Mouse (Mus musculus): ENCODE measurements around the gene Eno3. TPM values are rescaled to one million over a fixed set of nuclear protein-coding genes. Genes with fewer than 3 reads are reported as not detected.
A peak's percentile ranks its signal among the peaks of the same experiment; 100 is the strongest.

The Eno3 gene
- polyA plus RNA-seq, 1 experiment from 2014 or later, result 12.7 TPM

GRCm38 (mm10) chr11:70653345-70654197, 3.4 kb upstream of the Eno3 start:
- no peak for TF ChIP-seq CTCF (IDR thresholded peaks at IDR 0.05; ENCODE audit: low read depth)
- Histone ChIP-seq H3K36me3 (ENCODE audit: insufficient read depth) (peaks cover 48% of the 10 kb centered on the region), H3K27me3 (ENCODE audit: insufficient read depth, low read length) (no peaks in the 10 kb centered on the region), H3K27ac (ENCODE audit: low read depth) (peak overlapping the region; percentile 99), H3K9me3 (ENCODE audit: low read depth, low read length) (no peaks in the 10 kb centered on the region), H3K4me2 (peak overlapping the region; percentile 97), H3K4me1 (ENCODE audit: insufficient read depth) (peaks cover 26% of the 10 kb centered on the region), H3K9ac (peak overlapping the region; percentile 97), H3K4me3 (ENCODE audit: low read depth, low read length) (peak overlapping the region; percentile 100)
- DNase-seq, result peak; percentile 80
- ATAC-seq (ENCODE audit: insufficient read depth), result peak; percentile 41
- under 1% methylated on average over 63 of the region's 63 CpGs for WGBS

GRCm38 (mm10) chr11:70654198-70654922, 2.6 kb upstream of the Eno3 start, which contains the start of gene Pfn1:
Gene Pfn1, minus strand, starts transcription at chr11:70654644.
- H3K9ac ChIP-seq, result peak within 1 kb of the TSS; percentile 97
- H3K27me3 ChIP-seq (ENCODE audit: insufficient read depth, low read length), result no peaks in the 10 kb centered on the region
- H3K36me3 ChIP-seq (ENCODE audit: insufficient read depth), result peaks cover 43% of the 10 kb centered on the region
- H3K4me1 ChIP-seq (ENCODE audit: insufficient read depth), result peaks cover 26% of the 10 kb centered on the region
- H3K4me3 ChIP-seq (ENCODE audit: low read depth, low read length), result peak within 1 kb of the TSS; percentile 100
- peak within 1 kb of the TSS; percentile 99 for H3K27ac ChIP-seq (ENCODE audit: low read depth)
- no peaks in the 10 kb centered on the region for H3K9me3 ChIP-seq (ENCODE audit: low read depth, low read length)
- H3K4me2 ChIP-seq, result peak within 1 kb of the TSS; percentile 97
- no peak for TF ChIP-seq CTCF (IDR thresholded peaks at IDR 0.05; ENCODE audit: low read depth)
- DNase-seq, result peak; percentile 88
- peak; percentile 42 for ATAC-seq (ENCODE audit: insufficient read depth)
- 1% methylated on average over 60 of the region's 61 CpGs for WGBS

GRCm38 (mm10) chr11:70654923-70655570, 2.0 kb upstream of the Eno3 start:
- H3K9me3 ChIP-seq (ENCODE audit: low read depth, low read length), result no peaks in the 10 kb centered on the region
- under 1% methylated on average over 44 of the region's 48 CpGs for WGBS
- peak; percentile 48 for ATAC-seq (ENCODE audit: insufficient read depth)
- H3K27ac ChIP-seq (ENCODE audit: low read depth), result peak overlapping the region; percentile 99
- H3K4me1 ChIP-seq (ENCODE audit: insufficient read depth), result peaks cover 26% of the 10 kb centered on the region
- H3K36me3 ChIP-seq (ENCODE audit: insufficient read depth), result peaks cover 38% of the 10 kb centered on the region
- H3K9ac ChIP-seq, result peak overlapping the region; percentile 97
- peak; percentile 92 for DNase-seq
- no peak for TF ChIP-seq CTCF (IDR thresholded peaks at IDR 0.05; ENCODE audit: low read depth)
- H3K4me3 ChIP-seq (ENCODE audit: low read depth, low read length), result peak overlapping the region; percentile 100
- peak overlapping the region; percentile 97 for H3K4me2 ChIP-seq
- H3K27me3 ChIP-seq (ENCODE audit: insufficient read depth, low read length), result no peaks in the 10 kb centered on the region

- peaks cover 34% of the 10 kb centered on the region for H3K36me3 ChIP-seq (ENCODE audit: insufficient read depth)
- TF ChIP-seq CTCF (IDR thresholded peaks at IDR 0.05; ENCODE audit: low read depth), result no peak
- H3K27me3 ChIP-seq (ENCODE audit: insufficient read depth, low read length), result no peaks in the 10 kb centered on the region
- peak overlapping the region; percentile 100 for H3K4me3 ChIP-seq (ENCODE audit: low read depth, low read length)
- H3K9ac ChIP-seq, result peak overlapping the region; percentile 97
- WGBS, result under 1% methylated on average over 61 of the region's 61 CpGs
- ATAC-seq (ENCODE audit: insufficient read depth), result peak; percentile 40; the same call in 1 of the 2 replicates
- H3K4me2 ChIP-seq, result peak overlapping the region; percentile 97
- DNase-seq, result peak; percentile 77
- peak overlapping the region; percentile 99 for H3K27ac ChIP-seq (ENCODE audit: low read depth)
- peaks cover 26% of the 10 kb centered on the region for H3K4me1 ChIP-seq (ENCODE audit: insufficient read depth)
- H3K9me3 ChIP-seq (ENCODE audit: low read depth, low read length), result no peaks in the 10 kb centered on the region
These were observed 1.2 kb upstream of the Eno3 start for GRCm38 (mm10) chr11:70655571-70656455.

- DNase-seq (peak; percentile 75), ATAC-seq (ENCODE audit: insufficient read depth) (peak; percentile 1; the same call in 1 of the 2 replicates)
- H3K27me3 ChIP-seq (ENCODE audit: insufficient read depth, low read length), result no peaks in the 10 kb centered on the region
- H3K9ac ChIP-seq, result peak overlapping the region; percentile 97
- H3K36me3 ChIP-seq (ENCODE audit: insufficient read depth), result peaks cover 34% of the 10 kb centered on the region
- H3K4me3 ChIP-seq (ENCODE audit: low read depth, low read length), result peak overlapping the region; percentile 100
- 5% methylated on average over 16 of the region's 16 CpGs for WGBS
- no peaks in the 10 kb centered on the region for H3K9me3 ChIP-seq (ENCODE audit: low read depth, low read length)
- H3K4me2 ChIP-seq, result peak overlapping the region; percentile 97
- TF ChIP-seq CTCF (IDR thresholded peaks at IDR 0.05; ENCODE audit: low read depth), result no peak
- peak overlapping the region; percentile 99 for H3K27ac ChIP-seq (ENCODE audit: low read depth)
- peaks cover 26% of the 10 kb centered on the region for H3K4me1 ChIP-seq (ENCODE audit: insufficient read depth)
These were observed 510 bp upstream of the Eno3 start for GRCm38 (mm10) chr11:70656456-70656927.

- peaks cover 22% of the 10 kb centered on the region for H3K4me1 ChIP-seq (ENCODE audit: insufficient read depth)
- H3K4me3 ChIP-seq (ENCODE audit: low read depth, low read length), result no peak overlapping the region; the same call in 1 of the 2 replicates
- no peaks in the 10 kb centered on the region for H3K9me3 ChIP-seq (ENCODE audit: low read depth, low read length)
- peaks cover 33% of the 10 kb centered on the region for H3K36me3 ChIP-seq (ENCODE audit: insufficient read depth)
- ATAC-seq (ENCODE audit: insufficient read depth), result no peak
- H3K27me3 ChIP-seq (ENCODE audit: insufficient read depth, low read length), result no peaks in the 10 kb centered on the region
- no peak for DNase-seq
- peak overlapping the region; percentile 83 for H3K27ac ChIP-seq (ENCODE audit: low read depth)
- peak overlapping the region; percentile 97; the same call in 1 of the 2 replicates for H3K9ac ChIP-seq
- peak overlapping the region; percentile 97 for H3K4me2 ChIP-seq
- WGBS, result 34% methylated on average over 6 of the region's 6 CpGs
- TF ChIP-seq CTCF (IDR thresholded peaks at IDR 0.05; ENCODE audit: low read depth), result no peak
These were observed 571 bp downstream of the Eno3 start for GRCm38 (mm10) chr11:70657573-70657972.
